Mouse (Mus musculus): ENCODE data around the gene Tbc1d22a. TPM values are rescaled to one million over a fixed set of nuclear protein-coding genes. Genes with fewer than 3 reads are reported as not detected.

Tbc1d22a gene
- total RNA-seq, 2 experiments from 2014 or later = 12.5 to 13.0 TPM

- ATAC-seq (replicated peaks; ENCODE audit: low FRiP score, low TSS enrichment, poor library complexity, severe bottlenecking) = no peak
Measured at GRCm38 (mm10) chr15:86229088-86229487, 14.8 kb downstream of the Tbc1d22a start.

GRCm38 (mm10) chr15:86229623-86230022 is 15.4 kb downstream of the Tbc1d22a start:
- peak; percentile 39; the same call in 1 of the 2 replicates for ATAC-seq (replicated peaks; ENCODE audit: low FRiP score, low TSS enrichment, poor library complexity, severe bottlenecking)

DNA sequence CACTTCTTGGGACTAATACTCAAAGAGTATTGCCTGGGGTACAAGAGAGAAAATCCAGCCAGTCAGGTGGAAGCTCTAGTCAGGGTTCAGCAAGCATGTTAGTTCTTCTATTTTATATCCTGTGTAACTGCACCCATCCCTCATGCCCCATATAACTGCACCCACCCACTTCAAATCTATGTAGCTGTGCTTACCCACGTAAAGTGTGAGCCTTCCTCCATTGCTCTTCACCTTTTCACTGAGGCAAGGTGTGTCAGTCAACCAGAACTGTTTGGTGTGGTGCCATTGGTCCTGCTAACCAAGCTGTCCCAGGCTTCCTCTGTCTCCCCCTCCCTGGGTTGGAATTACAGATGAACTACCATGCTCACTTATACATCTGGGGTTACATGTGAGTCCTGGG is 16.9 kb downstream of the Tbc1d22a start:
- ATAC-seq (replicated peaks; ENCODE audit: low FRiP score, low TSS enrichment, poor library complexity, severe bottlenecking) = no peak

GRCm38 (mm10) chr15:86231831-86232512 is 17.7 kb downstream of the Tbc1d22a start:
- no peak for ATAC-seq (replicated peaks; ENCODE audit: low FRiP score, low TSS enrichment, poor library complexity, severe bottlenecking)

DNA sequence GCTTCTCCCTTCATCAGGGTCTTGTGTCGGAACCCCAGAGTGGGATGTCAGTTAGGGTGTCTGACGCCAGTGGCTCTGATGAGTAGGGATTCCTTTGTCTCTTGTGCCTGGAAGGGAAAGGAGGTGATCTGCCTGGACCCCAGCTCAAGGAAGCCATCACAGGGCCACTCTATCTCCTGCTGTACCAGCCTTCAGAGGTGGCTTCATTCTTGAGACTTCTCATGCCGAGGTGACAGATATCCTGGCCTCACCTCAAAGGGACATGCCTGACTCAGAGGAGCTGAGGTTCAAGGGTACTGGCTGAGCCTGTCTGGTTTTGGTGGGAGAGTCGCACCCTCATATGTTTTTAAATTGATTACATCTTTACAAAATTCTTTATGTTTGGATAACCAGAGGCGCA is 19.7 kb downstream of the Tbc1d22a start:
- ATAC-seq (replicated peaks; ENCODE audit: low FRiP score, low TSS enrichment, poor library complexity, severe bottlenecking) = no peak

GRCm38 (mm10) chr15:86234517-86235441 is 20.5 kb downstream of the Tbc1d22a start:
- no peak for ATAC-seq (replicated peaks; ENCODE audit: low FRiP score, low TSS enrichment, poor library complexity, severe bottlenecking)

GRCm38 (mm10) chr15:86236252-86236651 is 22.0 kb downstream of the Tbc1d22a start:
- peak; percentile 75 for ATAC-seq (replicated peaks; ENCODE audit: low FRiP score, low TSS enrichment, poor library complexity, severe bottlenecking)

DNA sequence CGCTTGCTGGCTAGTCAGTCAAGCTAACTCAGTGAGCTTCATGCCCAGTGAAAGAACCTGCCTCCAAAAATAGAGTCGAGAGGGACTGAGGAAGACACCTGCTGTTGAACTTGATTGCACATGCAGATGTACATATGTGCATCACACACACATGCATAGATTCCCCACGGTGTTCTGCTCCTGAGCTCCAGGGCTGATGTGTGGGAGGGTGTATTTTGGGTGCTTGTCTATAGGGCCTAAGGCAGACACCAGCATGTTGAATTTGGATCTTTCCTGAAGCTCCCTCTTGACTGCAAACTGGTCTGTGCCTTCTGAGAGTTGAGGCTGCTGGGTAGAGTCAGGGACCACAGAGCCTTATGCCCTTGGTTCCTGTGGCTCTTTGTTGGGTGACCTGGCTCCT is 23.8 kb downstream of the Tbc1d22a start:
- ATAC-seq (replicated peaks; ENCODE audit: low FRiP score, low TSS enrichment, poor library complexity, severe bottlenecking) = no peak

- no peak for ATAC-seq (replicated peaks; ENCODE audit: low FRiP score, low TSS enrichment, poor library complexity, severe bottlenecking)
Measured at GRCm38 (mm10) chr15:86239068-86239467, 24.8 kb downstream of the Tbc1d22a start.

GRCm38 (mm10) chr15:86239801-86240200 is 25.5 kb downstream of the Tbc1d22a start:
- peak; percentile 60; the same call in 1 of the 2 replicates for ATAC-seq (replicated peaks; ENCODE audit: low FRiP score, low TSS enrichment, poor library complexity, severe bottlenecking)

DNA sequence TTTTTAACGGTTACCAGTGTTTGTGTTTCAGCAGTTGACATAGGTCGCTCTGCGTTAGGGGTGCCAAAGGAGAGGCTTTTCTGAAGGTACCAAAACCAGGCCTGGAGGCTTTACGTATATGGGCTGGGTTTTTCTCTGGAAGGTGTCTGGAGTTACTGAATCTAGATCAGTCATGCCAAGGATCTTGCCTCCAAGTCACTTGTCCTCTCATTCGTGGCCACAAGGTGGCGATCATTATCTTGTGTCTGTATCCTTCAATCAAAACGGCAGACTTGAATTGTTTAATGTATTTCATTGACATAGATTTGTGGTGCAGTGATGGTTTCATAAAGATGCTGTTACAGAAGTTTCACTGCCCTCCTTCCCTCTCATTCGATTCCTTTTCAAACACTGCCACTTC is 29.4 kb downstream of the Tbc1d22a start:
- ATAC-seq (replicated peaks; ENCODE audit: low FRiP score, low TSS enrichment, poor library complexity, severe bottlenecking) = peak; percentile 53; the same call in 1 of the 2 replicates

DNA sequence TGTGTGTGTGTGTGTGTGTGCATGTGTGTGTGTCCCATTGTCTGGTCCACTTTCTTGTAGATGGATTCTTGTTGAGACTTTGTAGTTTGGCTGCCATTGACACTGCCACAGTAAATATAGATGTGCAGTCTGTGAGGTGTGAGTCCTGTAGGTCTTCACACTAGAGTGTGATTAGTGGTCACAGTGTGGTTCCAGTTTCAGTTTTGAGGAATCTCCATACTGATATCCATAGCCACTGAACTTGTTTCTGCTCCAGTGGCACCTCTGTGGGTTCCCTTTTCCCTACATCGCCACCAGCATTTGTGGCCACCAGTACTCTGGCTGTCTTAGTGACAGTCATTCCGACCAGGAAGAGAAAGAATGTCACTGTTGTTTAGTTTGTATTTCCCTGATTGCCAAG is 30.1 kb downstream of the Tbc1d22a start:
- ATAC-seq (replicated peaks; ENCODE audit: low FRiP score, low TSS enrichment, poor library complexity, severe bottlenecking) = no peak

DNA sequence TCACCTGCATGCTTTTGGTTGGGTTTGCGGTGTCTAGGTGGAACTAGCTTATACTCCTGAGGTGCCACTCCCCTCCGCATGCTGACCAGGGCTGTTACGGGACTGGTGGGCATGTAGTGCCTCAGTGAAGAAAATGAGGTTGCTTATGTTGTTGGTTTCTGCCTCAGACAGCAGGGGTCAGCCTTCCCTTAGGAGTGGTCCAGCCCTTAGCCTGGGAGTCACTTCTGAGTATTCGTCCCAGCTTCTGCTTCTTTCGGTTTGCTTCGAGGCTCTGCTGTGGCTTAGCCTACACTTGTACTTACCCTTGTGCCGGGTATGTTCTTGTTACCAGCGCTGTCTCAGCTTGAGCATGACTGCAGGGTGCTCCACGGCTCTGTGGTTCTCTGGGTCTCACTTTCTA is 36.0 kb downstream of the Tbc1d22a start:
- peak; percentile 56 for ATAC-seq (replicated peaks; ENCODE audit: low FRiP score, low TSS enrichment, poor library complexity, severe bottlenecking)

DNA sequence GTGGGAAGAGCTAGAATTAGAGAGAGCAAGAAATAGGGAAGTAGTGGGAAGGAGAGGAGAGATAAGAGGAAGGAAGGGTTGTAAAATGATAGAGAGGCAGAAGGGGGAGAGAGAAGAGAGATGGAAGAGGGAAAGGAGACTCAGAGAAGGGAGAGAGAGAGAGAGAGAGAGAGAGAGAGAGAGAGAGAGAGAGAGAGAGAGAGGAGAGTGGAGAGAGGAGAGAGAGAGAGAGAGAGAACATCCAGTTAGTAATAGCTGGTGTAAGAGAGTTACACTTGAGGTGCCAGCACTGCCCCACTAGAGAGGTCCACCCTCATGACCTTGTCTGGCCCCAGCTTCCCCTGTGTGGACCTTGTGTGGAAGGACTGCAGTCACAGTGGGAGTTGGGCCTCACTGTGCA is 37.9 kb downstream of the Tbc1d22a start:
- ATAC-seq (replicated peaks; ENCODE audit: low FRiP score, low TSS enrichment, poor library complexity, severe bottlenecking) = no peak

DNA sequence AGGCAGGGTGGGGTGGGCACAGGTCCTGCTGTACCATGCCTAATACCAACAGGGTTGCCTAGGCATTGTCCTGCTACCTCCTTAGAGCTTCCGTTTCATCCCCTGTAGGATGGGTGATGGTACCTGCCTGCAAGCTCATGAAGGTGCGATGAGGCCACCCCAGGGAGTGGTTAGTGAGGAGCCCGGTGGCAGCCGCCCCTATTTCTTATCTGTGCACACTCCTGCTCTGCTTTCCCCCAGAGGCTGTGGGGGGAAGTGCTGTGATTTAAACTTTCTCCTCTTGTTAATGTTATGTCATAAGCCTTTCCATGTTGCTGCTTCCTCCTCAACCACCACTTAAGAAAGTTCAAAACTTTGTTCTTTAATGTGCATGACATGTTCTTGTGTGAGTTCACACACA is 38.4 kb downstream of the Tbc1d22a start:
- ATAC-seq (replicated peaks; ENCODE audit: low FRiP score, low TSS enrichment, poor library complexity, severe bottlenecking) = peak; percentile 75

DNA sequence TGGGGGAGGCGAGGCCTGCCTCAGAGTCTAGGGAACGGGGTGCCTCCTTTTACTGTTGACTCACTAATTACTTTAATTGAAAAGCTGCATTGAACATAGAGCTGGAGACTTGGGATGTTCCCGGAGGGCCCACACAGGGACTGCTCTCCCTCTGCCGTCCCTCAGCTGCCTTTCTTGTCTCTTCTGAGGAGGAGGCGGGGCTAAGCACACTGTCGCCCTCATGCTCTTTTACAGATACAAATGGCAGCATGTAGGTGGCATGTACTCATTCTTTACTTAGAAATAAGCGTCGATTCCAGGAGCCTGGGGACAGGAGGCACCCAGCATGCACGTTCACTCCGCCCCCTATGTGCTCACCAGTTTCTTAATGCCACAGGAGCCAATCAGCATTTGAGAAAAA is 39.2 kb downstream of the Tbc1d22a start:
- no peak for ATAC-seq (replicated peaks; ENCODE audit: low FRiP score, low TSS enrichment, poor library complexity, severe bottlenecking)

DNA sequence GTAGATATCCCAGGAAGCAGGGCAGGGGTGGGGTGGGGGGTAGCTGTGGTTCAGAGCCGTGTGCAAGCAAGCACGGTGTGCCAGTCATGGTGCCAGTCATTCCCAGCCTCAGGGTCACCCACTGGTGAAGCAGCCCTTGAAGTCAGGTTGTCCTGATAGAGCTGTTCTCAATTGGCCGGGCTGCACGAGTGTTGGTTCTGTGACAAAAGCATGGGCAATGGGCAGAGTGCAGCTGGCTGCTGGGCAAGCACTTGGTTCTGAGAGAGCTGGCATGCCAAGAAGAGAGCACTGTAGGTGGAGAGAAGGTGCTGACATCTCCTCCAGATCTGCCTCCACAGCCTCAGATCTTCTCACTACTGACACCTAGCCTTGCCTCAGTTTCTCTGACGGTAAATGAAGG is 41.9 kb downstream of the Tbc1d22a start:
- no peak for ATAC-seq (replicated peaks; ENCODE audit: low FRiP score, low TSS enrichment, poor library complexity, severe bottlenecking)

DNA sequence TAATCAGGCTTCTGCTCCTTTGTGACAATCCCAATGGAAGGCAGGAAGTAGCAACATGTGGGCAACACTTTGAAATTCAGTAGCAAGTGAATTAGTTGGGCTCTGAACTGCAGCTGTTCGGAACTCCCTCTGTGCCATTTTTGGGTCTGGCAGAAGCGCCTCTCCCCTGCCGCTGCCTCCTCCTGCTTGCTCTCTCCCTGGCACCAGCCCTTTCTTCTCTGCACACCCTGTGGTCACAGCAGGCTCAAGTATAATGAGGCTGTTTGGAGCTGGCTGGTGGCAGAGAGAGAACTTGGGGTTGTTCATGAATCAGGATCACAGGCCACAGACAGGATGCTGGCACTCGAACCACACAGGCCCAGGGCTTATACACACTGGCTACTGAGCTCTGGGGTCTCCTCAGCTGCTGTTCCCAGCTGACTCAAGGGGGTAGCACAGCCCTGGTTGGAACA is 42.5 kb downstream of the Tbc1d22a start:
- no peak for ATAC-seq (replicated peaks; ENCODE audit: low FRiP score, low TSS enrichment, poor library complexity, severe bottlenecking)

GRCm38 (mm10) chr15:86257916-86258685 is 43.8 kb downstream of the Tbc1d22a start:
- ATAC-seq (replicated peaks; ENCODE audit: low FRiP score, low TSS enrichment, poor library complexity, severe bottlenecking) = no peak

DNA sequence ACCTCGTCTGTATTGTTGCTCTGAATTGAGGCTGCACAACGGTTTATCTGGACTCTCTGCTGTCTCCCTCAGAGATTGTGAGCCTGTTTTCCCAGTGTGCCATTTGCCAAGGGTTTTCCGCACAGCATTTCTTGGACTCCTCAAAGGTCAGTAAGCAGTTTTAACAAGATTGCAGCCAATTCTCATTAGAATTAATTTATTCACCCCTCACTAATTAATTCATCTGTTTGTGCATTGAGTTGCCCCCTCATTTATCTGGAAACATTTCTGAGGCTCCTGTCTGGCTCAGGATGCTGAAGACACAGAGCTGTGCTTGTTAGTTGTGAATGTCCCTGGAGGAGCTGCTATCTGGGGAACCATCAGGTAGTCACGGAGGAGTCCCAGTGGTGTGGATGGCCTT is 45.0 kb downstream of the Tbc1d22a start:
- no peak for ATAC-seq (replicated peaks; ENCODE audit: low FRiP score, low TSS enrichment, poor library complexity, severe bottlenecking)
